Mouse (Mus musculus): Measurements from ENCODE around the gene Med17. TPM values are rescaled to one million over a fixed set of nuclear protein-coding genes. Genes with fewer than 3 reads are reported as not detected.

The Med17 gene
- polyA plus RNA-seq (2014; fragmentation: Illumina TruSeq; extraction: RNeasy Lipid Tissue Mini Kit (QIAGEN cat#74804); ENCODE audit: low read depth, low replicate concordance): 29.0 TPM

GRCm38 (mm10) chr9:15279649-15280490, at the start of gene Med17:
TSS of gene Med17 (minus strand) at chr9:15279931.

GRCm38 (mm10) chr9:15306398-15307119, 26.8 kb upstream of the Med17 start, which contains the start of gene 4931406C07Rik:
TSS of gene 4931406C07Rik (minus strand) at chr9:15306448.

GRCm38 (mm10) chr9:15305503-15306397, 26.0 kb upstream of the Med17 start, which contains the start of gene Taf1d:
TSS of gene Taf1d (plus strand) at chr9:15306214.

GRCm38 (mm10) chr9:15239042-15239925, 40.4 kb downstream of the Med17 start, which contains the start of gene Vstm5:
TSS of gene Vstm5 (plus strand) at chr9:15239045.

Other genes with a start within 250 kb of the Med17 start
- gene Panx1, start 234.5 kb downstream of the Med17 start, polyA plus RNA-seq (2014; fragmentation: Illumina TruSeq; extraction: RNeasy Lipid Tissue Mini Kit (QIAGEN cat#74804); ENCODE audit: low read depth, low replicate concordance): 1.0 TPM
- 0.27 TPM for gene Hephl1, start 167.8 kb downstream of the Med17 start, polyA plus RNA-seq (2014; fragmentation: Illumina TruSeq; extraction: RNeasy Lipid Tissue Mini Kit (QIAGEN cat#74804); ENCODE audit: low read depth, low replicate concordance)
- 0.36 TPM for gene Vstm5, start 40.9 kb downstream of the Med17 start, polyA plus RNA-seq (2014; fragmentation: Illumina TruSeq; extraction: RNeasy Lipid Tissue Mini Kit (QIAGEN cat#74804); ENCODE audit: low read depth, low replicate concordance)
- gene Taf1d, start 26.3 kb upstream of the Med17 start, polyA plus RNA-seq (2014; fragmentation: Illumina TruSeq; extraction: RNeasy Lipid Tissue Mini Kit (QIAGEN cat#74804); ENCODE audit: low read depth, low replicate concordance): 146 TPM
- 49.7 TPM for gene 4931406C07Rik, start 26.5 kb upstream of the Med17 start, polyA plus RNA-seq (2014; fragmentation: Illumina TruSeq; extraction: RNeasy Lipid Tissue Mini Kit (QIAGEN cat#74804); ENCODE audit: low read depth, low replicate concordance)
- 128 TPM for gene Cep295, start 77.9 kb upstream of the Med17 start, polyA plus RNA-seq (2014; fragmentation: Illumina TruSeq; extraction: RNeasy Lipid Tissue Mini Kit (QIAGEN cat#74804); ENCODE audit: low read depth, low replicate concordance)
- gene Smco4, start 213.5 kb upstream of the Med17 start, polyA plus RNA-seq (2014; fragmentation: Illumina TruSeq; extraction: RNeasy Lipid Tissue Mini Kit (QIAGEN cat#74804); ENCODE audit: low read depth, low replicate concordance): 5.4 TPM